Mouse (Mus musculus): Measurements from ENCODE around the gene Mau2. TPM values are rescaled to one million over a fixed set of nuclear protein-coding genes. Genes with fewer than 3 reads are reported as not detected.
A peak's percentile ranks its signal among the peaks of the same experiment; 100 is the strongest.
"Not testable (repeated sequence)": the region's sequence is repeated elsewhere in the genome, so short reads cannot be mapped to it uniquely, and the experiment has no call there.

The Mau2 gene
- 10 to 100 TPM; 73.4 to 74.8 TPM for total RNA-seq (2021)
- long read RNA-seq, full-length matches to known transcripts: 30 of 47 reads
- long read RNA-seq, partial matches to known transcripts: 5 of 47 reads
- long read RNA-seq, other reads (novel, unspliced or antisense): 12 of 47 reads

DNA sequence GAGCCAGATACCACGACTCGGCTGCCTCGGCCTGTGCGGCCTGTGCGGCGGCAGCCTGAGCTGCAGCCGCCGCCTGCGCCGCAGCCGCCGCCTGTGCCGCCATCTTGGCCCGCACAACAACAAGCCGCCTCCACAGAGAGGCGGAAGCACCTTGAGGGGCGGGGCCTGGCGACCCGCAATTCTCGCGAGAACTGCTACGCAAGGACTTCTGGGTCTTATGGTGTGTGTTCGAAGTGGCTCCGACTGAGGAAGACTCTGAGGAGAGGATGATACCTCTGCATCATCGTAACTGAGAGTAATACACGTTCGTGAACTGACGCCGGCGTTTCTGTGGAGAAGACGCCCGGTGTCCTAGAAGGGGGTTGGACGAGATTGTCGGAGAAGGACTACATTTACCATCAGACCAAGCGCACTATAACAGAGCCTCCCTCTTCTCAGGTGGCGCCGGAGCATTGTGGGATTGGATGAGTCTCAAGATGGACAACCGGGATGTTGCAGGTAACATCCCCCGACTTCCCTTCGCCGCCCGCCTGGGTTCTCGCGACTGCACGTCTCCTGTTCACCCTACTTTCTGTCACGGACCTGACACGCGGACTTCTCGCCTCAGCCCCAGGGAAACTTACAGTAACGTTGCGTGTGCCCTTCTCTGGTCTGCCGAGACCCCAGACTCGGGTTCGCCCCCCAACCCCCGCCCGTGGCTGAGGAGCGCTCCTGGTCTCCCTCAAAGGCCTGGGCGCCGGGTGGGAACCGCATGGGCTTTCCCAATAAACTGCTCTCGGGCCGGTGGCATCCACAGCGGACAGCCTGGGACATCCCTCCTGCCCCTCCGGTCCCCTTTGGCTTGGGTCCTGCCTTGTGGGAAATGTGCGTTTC, at the start of gene Mau2, which contains the start of gene Sugp1:
Gene Mau2, minus strand, starts transcription at position 152 of the 873 bp plus-strand sequence.
Gene Sugp1, plus strand, starts transcription at position 231 of the 873 bp plus-strand sequence.
- peak; percentile 95 to 96 for DNase-seq (ENCODE audit: low spot score in 2 of 2)

DNA sequence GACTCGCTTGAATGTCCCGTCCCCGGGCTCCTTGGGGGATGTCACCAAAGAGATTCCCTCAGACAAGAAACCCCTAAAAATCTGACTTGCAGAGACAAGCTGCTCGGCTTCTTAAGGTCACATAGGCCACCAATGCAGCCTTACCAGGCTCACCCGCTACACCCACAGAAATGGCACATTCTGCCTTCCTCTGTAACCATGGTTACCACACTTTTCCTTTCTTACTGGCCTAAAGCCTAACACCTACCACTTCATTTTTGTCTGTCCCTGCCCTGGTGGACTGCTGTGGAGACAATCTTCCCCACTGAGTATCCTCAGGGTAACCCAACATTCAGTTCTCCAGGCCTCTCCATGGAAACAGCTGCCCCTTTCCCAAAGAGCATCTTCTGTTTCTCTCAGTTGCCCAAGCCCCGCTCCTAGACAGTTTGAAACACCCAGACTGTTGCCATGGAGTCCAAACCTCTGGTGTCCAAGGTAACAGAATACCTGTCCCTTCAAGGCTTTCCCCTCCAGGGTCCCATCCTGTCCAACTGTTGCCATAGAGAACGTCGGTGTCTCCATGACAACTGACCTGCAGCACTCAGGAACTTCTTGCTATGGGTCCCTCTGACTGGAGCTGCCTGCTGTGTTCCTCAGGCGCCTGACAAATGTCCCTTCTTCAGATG, 46.9 kb upstream of the Mau2 start:
- no peak for DNase-seq (ENCODE audit: low spot score in 2 of 2)

- DNase-seq (ENCODE audit: low spot score in 2 of 2): peak; percentile 71 to 82
Observed at GRCm38 (mm10) chr8:70087836-70088650, 45.5 kb upstream of the Mau2 start.

DNA sequence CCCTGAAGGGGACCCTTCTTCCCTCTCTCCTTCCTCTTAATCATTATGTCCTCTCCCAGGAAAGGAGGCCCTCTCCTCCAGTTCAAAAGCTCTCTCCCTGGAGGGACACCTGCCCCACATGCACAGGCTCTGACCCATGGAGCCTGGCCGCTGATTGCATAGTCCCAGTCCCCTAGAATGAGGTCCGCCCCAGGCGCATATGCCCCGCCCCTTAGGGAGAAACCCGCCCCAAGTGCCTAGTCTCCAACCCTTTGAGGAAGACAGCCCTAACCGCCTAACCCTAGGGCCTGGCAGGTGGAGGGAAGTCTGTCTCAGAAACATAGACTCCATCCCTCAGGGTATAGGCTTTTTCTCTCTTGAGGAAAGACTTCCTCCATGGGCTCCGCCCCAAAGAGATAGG, 44.7 kb upstream of the Mau2 start:
- DNase-seq (ENCODE audit: low spot score in 2 of 2): no peak

DNA sequence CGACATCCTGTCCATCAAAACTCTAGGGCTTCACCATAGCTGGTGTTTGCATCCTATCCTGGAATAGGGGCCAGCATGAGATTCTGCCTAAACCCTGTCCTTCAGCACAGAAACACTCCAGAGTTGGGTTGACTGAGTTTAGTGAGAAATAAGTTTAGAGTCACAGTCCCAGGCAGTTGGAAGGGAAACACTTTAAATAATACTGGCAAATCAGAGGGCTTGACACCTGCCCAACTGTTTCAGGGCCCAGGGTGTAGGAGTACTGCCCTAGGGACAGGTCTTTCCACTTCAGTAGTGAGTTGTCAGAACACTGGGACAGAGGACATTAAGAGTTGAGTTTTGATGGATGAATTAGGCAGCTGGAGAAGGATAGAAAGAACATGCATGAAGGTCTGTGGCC, 43.6 kb upstream of the Mau2 start:
- no peak for DNase-seq (ENCODE audit: low spot score in 2 of 2)

DNA sequence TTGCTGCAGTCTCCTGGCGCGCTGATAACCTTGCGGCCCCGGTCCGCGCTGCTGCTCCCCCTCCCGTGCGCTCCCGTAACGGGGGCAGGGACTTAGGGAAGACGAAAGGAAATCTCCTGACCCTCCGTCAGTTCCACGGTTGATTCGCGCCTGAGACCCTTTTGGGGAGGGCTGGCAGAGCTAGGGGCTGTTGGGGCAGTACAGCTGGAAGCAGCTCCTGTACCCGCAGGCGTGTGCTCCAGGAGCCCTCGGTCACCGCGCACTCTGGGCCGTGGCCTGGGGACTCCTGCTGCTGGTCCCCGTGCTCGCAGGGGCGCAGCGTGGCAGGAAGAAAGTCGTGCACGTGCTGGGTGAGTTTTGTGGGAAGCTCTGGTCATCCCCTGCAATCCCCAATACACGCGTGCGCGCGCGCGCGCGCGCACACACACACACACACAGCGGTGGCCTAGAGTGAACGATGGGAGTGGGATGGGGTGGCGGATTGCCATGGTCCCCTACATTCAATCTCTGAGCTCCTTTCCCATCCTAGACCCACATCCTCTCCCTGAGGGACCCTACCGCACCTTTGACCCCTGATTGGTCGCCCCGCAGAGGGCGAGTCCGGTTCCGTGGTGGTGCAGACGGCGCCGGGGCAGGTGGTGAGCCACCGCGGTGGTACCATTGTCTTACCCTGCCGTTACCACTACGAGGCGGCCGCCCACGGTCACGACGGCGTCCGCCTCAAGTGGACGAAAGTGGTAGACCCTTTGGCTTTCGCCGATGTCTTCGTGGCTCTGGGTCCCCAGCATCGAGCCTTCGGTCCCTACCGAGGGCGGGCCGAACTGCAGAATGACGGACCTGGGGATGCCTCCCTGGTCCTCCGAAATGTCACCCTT, 41.9 kb upstream of the Mau2 start:
- no peak for DNase-seq (ENCODE audit: low spot score in 2 of 2)

DNA sequence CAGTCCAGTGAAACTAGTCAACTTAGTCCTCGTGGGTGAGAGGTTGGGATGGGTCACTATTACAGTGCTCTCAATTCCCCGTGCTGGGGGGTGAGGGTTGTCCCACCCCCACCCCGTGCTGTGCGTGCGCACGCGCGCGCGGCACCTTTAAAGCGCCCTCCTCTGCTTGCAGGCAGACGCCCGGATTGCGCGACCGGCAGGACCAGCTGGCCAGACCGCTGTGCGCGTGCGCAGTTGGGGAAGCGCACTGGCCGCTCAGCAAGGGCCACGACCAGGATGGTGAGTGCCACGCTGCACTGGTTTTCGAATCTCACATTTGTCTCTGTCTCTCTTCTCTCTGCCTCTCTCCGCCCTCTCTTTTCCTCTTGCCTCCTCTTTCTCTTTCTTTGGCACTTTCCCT, 40.8 kb upstream of the Mau2 start, which contains the start of gene Hapln4:
Gene Hapln4, plus strand, starts transcription at position 173 of the 400 bp plus-strand sequence.
- DNase-seq (ENCODE audit: low spot score in 2 of 2): peak in 1 of 2 experiments; percentile 48

- no peak for DNase-seq (ENCODE audit: low spot score in 2 of 2)
Observed at GRCm38 (mm10) chr8:70081976-70082375, 39.4 kb upstream of the Mau2 start.

GRCm38 (mm10) chr8:70073682-70074081, 31.1 kb upstream of the Mau2 start:
- no peak for DNase-seq (ENCODE audit: low spot score in 2 of 2)

DNA sequence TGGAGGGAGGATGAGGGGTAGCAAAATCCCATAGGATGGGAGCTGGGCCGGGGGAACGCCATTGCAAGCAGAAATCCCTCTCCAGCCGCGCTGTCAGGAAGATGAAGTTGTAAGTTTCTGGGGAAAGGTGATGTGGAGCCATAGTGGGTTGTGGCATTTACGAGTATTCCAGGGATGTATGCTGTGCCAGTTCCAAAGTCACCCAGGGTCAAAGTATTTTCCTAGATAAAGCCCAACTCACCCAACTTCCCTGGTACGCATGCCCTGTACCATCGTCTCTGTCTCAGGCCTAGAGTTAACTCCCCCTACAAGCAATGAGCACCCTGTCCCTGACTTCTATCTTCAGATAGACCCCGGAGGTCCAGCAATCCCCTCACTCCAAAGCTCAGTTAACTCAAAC, 30.6 kb upstream of the Mau2 start:
- DNase-seq (ENCODE audit: low spot score in 2 of 2): no peak

GRCm38 (mm10) chr8:70072441-70073069, 30.0 kb upstream of the Mau2 start, which contains the start of gene Tm6sf2:
TSS of gene Tm6sf2 (plus strand) at chr8:70072924.
- peak; percentile 41 to 60 for DNase-seq (ENCODE audit: low spot score in 2 of 2)

DNA sequence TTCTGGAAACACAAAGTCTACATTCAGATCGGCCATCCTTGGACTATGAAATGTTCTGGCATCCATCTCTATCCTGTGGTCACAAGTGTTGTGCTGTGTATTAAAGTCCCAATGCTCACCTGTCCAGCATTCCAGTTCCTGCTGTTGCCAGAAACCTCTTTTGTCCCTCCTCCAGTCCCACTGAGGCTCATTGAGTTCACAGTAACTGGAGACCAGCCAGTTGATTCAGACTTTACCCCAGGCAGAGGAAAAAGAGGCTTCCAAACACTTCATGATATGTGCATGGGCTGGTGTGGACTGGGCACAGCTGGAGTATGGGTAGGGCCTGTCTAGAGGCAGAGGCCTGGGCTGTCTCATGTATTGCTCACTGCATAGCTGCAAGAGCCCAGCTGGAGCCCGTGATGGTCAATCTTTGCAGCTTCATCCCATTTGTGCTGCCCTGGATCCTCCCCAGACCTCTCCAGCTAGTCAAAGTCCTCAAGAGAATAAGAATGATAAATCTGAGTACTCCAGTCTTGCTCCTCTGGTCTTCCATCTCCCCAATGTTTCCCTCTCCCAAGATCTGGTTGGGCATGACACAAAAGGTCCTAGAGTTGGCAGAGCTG, 29.4 kb upstream of the Mau2 start:
- no peak for DNase-seq (ENCODE audit: low spot score in 2 of 2)

- no peak for DNase-seq (ENCODE audit: low spot score in 2 of 2)
Observed at GRCm38 (mm10) chr8:70057721-70058120, 15.2 kb upstream of the Mau2 start.

DNA sequence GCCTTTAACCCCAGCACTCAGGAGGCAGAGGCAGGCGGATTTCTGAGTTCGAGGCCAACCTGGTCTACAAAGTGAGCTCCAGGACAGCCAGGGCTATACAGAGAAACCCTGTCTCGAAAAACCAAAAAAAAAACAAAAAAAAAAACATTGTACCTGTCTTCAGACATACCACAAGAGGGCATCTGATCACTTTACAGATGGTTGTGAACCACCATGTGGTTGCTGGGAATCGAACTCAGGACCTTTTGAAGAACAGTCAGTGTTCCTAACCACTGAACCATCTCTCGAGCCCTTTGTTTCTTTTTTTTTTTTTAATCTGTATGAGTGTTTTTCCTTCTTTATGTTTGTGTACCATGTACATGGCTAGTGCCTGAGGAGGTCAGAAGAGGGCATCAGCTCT, 7.9 kb upstream of the Mau2 start:
- not testable (repeated sequence) for DNase-seq (ENCODE audit: low spot score in 2 of 2)

- DNase-seq (ENCODE audit: low spot score in 2 of 2): no peak
Observed at GRCm38 (mm10) chr8:70049662-70050061, 7.1 kb upstream of the Mau2 start.

GRCm38 (mm10) chr8:70043996-70044395, 1.5 kb upstream of the Mau2 start:
- DNase-seq (ENCODE audit: low spot score in 2 of 2): no peak

- DNase-seq (ENCODE audit: low spot score in 2 of 2): no peak
Observed at GRCm38 (mm10) chr8:70041885-70042546, 518 bp downstream of the Mau2 start.

GRCm38 (mm10) chr8:70037994-70038393, 4.5 kb downstream of the Mau2 start:
- DNase-seq (ENCODE audit: low spot score in 2 of 2): no peak

GRCm38 (mm10) chr8:70030255-70030654, 12.3 kb downstream of the Mau2 start:
- no peak for DNase-seq (ENCODE audit: low spot score in 2 of 2)

All from layer of hippocampus, postnatal 10 days (tissue).